Mouse (Mus musculus) liver, adult 2 months (tissue): ENCODE results near the gene Slc13a4.

Experiments
- CTCF ChIP-seq: fragments of 200-500 bp; IDR thresholded peaks from 2 replicates; pipeline ENCODE4 v1.5.1; 2011; ENCODE audit warnings: low read depth, low read length, control low read depth
- POLR2A ChIP-seq: fragments of 200-500 bp; IDR thresholded peaks from 2 replicates; pipeline ENCODE4 v1.6.1; 2011; ENCODE audit warnings: low read length, control low read depth; ENCODE audit not compliant: insufficient read depth; ENCODE audit errors: extremely low read depth

- no peak for TF ChIP-seq CTCF
- TF ChIP-seq POLR2A, result no peak
These were observed 54.5 kb downstream of the Slc13a4 start for GRCm38 (mm10) chr6:35253474-35253873.
